Mouse (Mus musculus): ENCODE measurements at regions not wholly inside any gene's neighbourhood (a gene's known extent, or its start where the extent isn't known, plus 50 kb on each side); places are given as distances from the start of the nearest gene placed in this dataset.

DNA sequence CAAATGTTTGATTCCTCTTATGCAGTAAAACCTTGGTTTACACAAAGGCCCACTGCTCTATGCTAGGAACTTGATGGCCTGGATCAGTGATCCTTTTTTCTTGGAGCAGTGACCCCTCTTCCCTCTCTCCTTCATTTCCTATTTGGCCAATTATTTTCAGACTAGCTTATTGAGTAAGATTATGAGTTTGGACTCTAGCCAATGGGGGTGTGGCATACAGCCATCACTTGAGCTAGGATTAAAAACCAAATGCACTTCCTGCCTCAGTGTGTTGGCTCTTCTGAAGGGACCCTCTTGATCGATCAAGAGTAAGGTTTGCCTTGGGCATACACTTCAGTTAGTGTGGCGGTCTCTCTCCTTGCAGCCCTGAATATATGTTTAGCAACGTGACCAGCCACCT is 1172.6 kb upstream of the Gulo start:
- 71% methylated on average over 3 of the region's 3 CpGs for WGBS
- no peaks in the 10 kb centered on the region for H3K79me2 ChIP-seq (replicated peaks; ENCODE audit: control insufficient read depth, insufficient read depth, low read length)
- H3K9ac ChIP-seq (ENCODE audit: low read depth, low read length) = no peak overlapping the region
- 0 out of 2 replicates have a peak, but pooled peaks cover 1% of the 10 kb centered on the region for H3K27me3 ChIP-seq (ENCODE audit: control insufficient read depth, insufficient read depth, low read length)
- no peaks in the 10 kb centered on the region for H3K4me1 ChIP-seq (ENCODE audit: control insufficient read depth, insufficient read depth, low read length)
- intact Hi-C loops (cut with DNase I) = loop anchor here (10.0 kb wide), 1 partner anchor 307 kb away; no protein-coding TSS in a partner anchor
- no peak overlapping the region for H3K4me3 ChIP-seq
- no peaks in the 10 kb centered on the region for H3K36me3 ChIP-seq (ENCODE audit: control insufficient read depth, insufficient read depth, low read length)
- TF ChIP-seq EP300 (IDR thresholded peaks at IDR 0.05; ENCODE audit: insufficient read depth, low read depth, low read length) (no peak), CTCF (IDR thresholded peaks at IDR 0.05) (no peak), POLR2A (IDR thresholded peaks at IDR 0.05; ENCODE audit: insufficient read depth, low read depth, low read length) (no peak)
- no peak overlapping the region for H3K27ac ChIP-seq
- DNase-seq = no peak

DNA sequence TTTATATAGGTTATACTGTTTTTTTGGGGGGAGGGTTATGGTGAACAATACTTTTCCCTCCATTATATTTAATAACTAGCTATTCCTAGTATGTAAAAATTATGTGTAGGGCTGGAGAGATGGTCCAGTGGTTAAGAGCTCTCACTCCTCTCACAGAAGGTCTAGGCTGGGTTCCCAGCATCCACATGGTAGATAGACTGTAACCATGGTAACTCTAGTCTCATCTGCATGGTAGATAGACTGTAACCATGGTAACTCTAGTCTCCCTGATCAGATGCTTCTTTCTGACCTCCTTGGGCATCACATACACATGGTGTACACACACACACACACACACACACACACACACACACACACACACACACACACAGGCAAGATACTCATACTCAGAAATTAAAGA is 1170.5 kb upstream of the Gulo start:
- Histone ChIP-seq H3K4me1 (ENCODE audit: control insufficient read depth, insufficient read depth, low read length) (no peaks in the 10 kb centered on the region), H3K79me2 (replicated peaks; ENCODE audit: control insufficient read depth, insufficient read depth, low read length) (no peaks in the 10 kb centered on the region), H3K27me3 (ENCODE audit: control insufficient read depth, insufficient read depth, low read length) (0 out of 2 replicates have a peak, but pooled peaks cover 1% of the 10 kb centered on the region), H3K27ac (no peak overlapping the region), H3K36me3 (ENCODE audit: control insufficient read depth, insufficient read depth, low read length) (no peaks in the 10 kb centered on the region), H3K9ac (ENCODE audit: low read depth, low read length) (no peak overlapping the region), H3K4me3 (no peak overlapping the region)
- no peak for TF ChIP-seq POLR2A (IDR thresholded peaks at IDR 0.05; ENCODE audit: insufficient read depth, low read depth, low read length)
- no peak for TF ChIP-seq EP300 (IDR thresholded peaks at IDR 0.05; ENCODE audit: insufficient read depth, low read depth, low read length)
- TF ChIP-seq CTCF (IDR thresholded peaks at IDR 0.05) = no peak
- intact Hi-C loops (cut with DNase I) = no loop called here
- no peak for DNase-seq

DNA sequence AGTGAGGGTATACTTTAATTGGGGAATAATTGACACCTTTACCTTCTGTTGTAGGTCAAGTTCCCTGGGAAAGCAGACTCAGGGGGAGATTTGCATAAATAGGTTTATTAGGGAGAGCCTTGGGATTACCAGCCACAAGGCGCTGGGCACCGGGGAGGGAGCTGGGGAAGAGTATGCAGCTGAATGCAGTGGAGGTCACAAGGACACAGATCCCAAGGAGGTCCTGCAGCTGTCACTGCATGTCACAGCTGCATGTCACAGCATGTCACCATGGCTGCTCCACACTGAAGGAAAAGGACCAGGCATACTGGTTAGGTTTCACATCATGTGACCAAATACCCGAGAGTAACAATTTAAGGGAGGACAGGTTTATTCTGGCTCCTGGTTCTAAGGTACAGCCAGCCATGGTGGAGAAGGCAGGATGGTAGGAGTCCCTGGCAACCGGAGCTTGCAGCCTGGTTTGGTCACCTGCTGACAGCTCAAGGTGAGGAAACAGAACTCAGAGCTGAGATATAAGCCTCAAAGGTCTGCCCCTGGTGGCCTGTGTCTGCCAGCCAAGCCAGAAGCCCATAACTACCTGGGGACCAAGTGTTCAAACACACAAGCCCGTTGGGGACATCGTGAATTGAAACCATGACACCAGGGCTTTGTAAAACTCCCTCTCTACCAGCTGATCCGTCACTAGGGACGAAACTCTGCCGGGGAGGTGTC is 1169.5 kb upstream of the Gulo start:
- H3K36me3 ChIP-seq (ENCODE audit: control insufficient read depth, insufficient read depth, low read length) = no peaks in the 10 kb centered on the region
- H3K4me1 ChIP-seq (ENCODE audit: control insufficient read depth, insufficient read depth, low read length) = no peaks in the 10 kb centered on the region
- intact Hi-C loops (cut with DNase I) = no loop called here
- H3K79me2 ChIP-seq (replicated peaks; ENCODE audit: control insufficient read depth, insufficient read depth, low read length) = no peaks in the 10 kb centered on the region
- DNase-seq = no peak
- 0 out of 2 replicates have a peak, but pooled peaks cover 1% of the 10 kb centered on the region for H3K27me3 ChIP-seq (ENCODE audit: control insufficient read depth, insufficient read depth, low read length)
- no peak overlapping the region for H3K9ac ChIP-seq (ENCODE audit: low read depth, low read length)
- TF ChIP-seq POLR2A (IDR thresholded peaks at IDR 0.05; ENCODE audit: insufficient read depth, low read depth, low read length) (no peak), CTCF (IDR thresholded peaks at IDR 0.05) (no peak), EP300 (IDR thresholded peaks at IDR 0.05; ENCODE audit: insufficient read depth, low read depth, low read length) (no peak)
- H3K4me3 ChIP-seq = no peak overlapping the region
- H3K27ac ChIP-seq = no peak overlapping the region
- WGBS = 36% methylated on average over 9 of the region's 9 CpGs

DNA sequence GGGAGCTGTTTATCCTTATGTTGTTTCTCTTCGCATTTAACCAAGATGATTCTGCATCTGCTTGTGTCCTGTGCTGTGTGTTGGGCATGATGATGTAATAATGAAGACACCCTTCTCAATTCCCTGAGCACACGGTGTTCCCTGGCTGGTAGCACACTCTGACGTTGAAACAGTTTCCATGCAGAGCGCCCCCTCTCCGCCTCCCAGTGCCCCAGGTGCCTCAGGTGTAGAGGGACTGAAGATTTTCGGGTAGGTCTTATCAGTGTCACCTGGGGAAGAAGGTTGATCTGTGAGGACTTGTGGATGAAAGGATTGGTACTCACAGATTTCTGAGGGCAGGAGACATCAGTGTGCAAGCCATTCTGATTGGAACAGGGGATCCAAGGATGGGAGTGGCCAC is 1167.7 kb upstream of the Gulo start:
- DNase-seq = no peak
- Histone ChIP-seq H3K9ac (ENCODE audit: low read depth, low read length) (no peak overlapping the region), H3K27me3 (ENCODE audit: control insufficient read depth, insufficient read depth, low read length) (0 out of 2 replicates have a peak, but pooled peaks cover 1% of the 10 kb centered on the region), H3K4me1 (ENCODE audit: control insufficient read depth, insufficient read depth, low read length) (no peaks in the 10 kb centered on the region), H3K36me3 (ENCODE audit: control insufficient read depth, insufficient read depth, low read length) (no peaks in the 10 kb centered on the region), H3K27ac (no peak overlapping the region), H3K4me3 (no peak overlapping the region), H3K79me2 (replicated peaks; ENCODE audit: control insufficient read depth, insufficient read depth, low read length) (no peaks in the 10 kb centered on the region)
- TF ChIP-seq EP300 (IDR thresholded peaks at IDR 0.05; ENCODE audit: insufficient read depth, low read depth, low read length) (no peak), POLR2A (IDR thresholded peaks at IDR 0.05; ENCODE audit: insufficient read depth, low read depth, low read length) (no peak), CTCF (IDR thresholded peaks at IDR 0.05) (no peak)
- intact Hi-C loops (cut with DNase I) = no loop called here
- WGBS = 78% methylated on average over 6 of the region's 6 CpGs

DNA sequence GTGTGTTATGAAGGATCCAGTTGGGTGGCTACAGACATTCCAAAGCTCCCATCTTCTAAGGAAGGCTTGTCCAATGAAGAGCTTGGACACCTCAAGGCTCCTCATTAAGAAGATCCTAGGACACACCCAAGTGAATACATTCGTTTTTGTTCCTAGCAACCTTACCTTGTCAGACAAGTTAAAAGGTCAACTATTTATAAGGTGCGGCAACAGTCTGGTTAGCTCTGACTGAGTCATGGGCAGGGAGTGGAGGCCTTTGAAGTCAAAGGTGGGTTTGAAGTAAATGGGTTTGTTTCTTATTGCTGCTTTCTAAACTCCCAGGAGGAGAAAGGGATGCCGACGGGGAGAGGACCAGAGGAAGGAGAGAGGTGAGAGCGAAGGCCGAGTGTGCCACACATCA is 1167.1 kb upstream of the Gulo start:
- Histone ChIP-seq H3K36me3 (ENCODE audit: control insufficient read depth, insufficient read depth, low read length) (no peaks in the 10 kb centered on the region), H3K4me3 (no peak overlapping the region), H3K27ac (no peak overlapping the region), H3K9ac (ENCODE audit: low read depth, low read length) (no peak overlapping the region), H3K4me1 (ENCODE audit: control insufficient read depth, insufficient read depth, low read length) (no peaks in the 10 kb centered on the region), H3K27me3 (ENCODE audit: control insufficient read depth, insufficient read depth, low read length) (0 out of 2 replicates have a peak, but pooled peaks cover 1% of the 10 kb centered on the region), H3K79me2 (replicated peaks; ENCODE audit: control insufficient read depth, insufficient read depth, low read length) (no peaks in the 10 kb centered on the region)
- 88% methylated on average over 6 of the region's 6 CpGs for WGBS
- TF ChIP-seq EP300 (IDR thresholded peaks at IDR 0.05; ENCODE audit: insufficient read depth, low read depth, low read length) = no peak
- TF ChIP-seq CTCF (IDR thresholded peaks at IDR 0.05) = no peak
- no peak for TF ChIP-seq POLR2A (IDR thresholded peaks at IDR 0.05; ENCODE audit: insufficient read depth, low read depth, low read length)
- intact Hi-C loops (cut with DNase I) = no loop called here
- DNase-seq = no peak

DNA sequence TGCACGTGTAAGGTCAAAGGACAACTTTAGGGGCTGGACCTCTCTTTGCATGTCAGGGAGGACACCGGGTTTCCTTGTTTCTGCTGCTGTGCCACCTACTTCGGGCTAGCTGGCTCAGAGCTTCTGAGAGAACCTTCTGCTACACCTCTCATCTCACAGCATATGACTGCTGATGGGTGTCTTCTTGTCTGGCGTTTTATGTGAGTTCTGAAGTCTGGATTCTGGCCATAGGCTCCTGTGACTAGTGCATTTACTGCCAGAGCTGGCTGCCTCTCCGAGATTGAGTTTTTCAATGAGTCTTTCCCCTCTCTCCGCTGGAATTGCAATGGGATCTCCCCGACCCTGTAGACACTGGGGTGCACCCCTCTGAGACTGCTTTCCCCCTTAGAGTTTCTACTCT is 1165.9 kb upstream of the Gulo start:
- Histone ChIP-seq H3K79me2 (replicated peaks; ENCODE audit: control insufficient read depth, insufficient read depth, low read length) (no peaks in the 10 kb centered on the region), H3K27ac (no peak overlapping the region), H3K27me3 (ENCODE audit: control insufficient read depth, insufficient read depth, low read length) (0 out of 2 replicates have a peak, but pooled peaks cover 1% of the 10 kb centered on the region), H3K36me3 (ENCODE audit: control insufficient read depth, insufficient read depth, low read length) (no peaks in the 10 kb centered on the region), H3K9ac (ENCODE audit: low read depth, low read length) (no peak overlapping the region), H3K4me1 (ENCODE audit: control insufficient read depth, insufficient read depth, low read length) (no peaks in the 10 kb centered on the region), H3K4me3 (no peak overlapping the region)
- no peak for DNase-seq
- TF ChIP-seq POLR2A (IDR thresholded peaks at IDR 0.05; ENCODE audit: insufficient read depth, low read depth, low read length) = no peak
- TF ChIP-seq EP300 (IDR thresholded peaks at IDR 0.05; ENCODE audit: insufficient read depth, low read depth, low read length) = no peak
- TF ChIP-seq CTCF (IDR thresholded peaks at IDR 0.05) = no peak
- 75% methylated on average over 7 of the region's 7 CpGs for WGBS
- intact Hi-C loops (cut with DNase I) = no loop called here
